In the genomic region with DNA sequence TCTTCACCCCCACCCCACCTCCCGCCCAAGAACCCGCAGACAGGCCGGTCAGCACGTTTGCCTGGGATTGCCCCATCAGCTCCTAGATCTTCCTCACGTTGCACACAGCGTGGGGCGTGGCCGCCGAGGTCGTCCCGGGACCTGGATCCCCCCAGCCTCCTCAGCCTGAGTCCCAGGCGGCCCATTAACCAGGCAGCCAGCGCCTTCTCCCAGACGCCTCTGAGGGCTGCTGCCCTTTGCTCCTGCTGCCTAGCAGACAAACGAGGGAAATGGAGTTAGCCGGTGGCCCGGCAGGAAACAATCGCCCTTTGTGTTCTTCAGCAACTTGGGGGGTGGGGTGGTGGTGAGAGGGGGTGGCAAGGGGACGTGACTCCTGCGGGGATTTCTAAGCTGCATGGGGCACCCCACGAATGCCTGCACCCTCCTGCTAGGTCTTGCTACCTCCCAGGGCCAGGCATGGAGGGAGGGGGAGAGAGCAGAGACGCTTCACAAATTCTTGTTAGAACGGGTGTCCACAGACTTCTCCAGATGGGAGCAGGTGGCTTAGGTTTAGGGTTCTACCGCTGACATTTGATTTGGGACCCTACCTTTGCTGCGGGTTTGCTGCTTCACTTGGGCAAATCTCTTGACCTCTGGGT, we compare ENCODE assay signal across 8 mouse cellular contexts. TPM values are rescaled to one million over a fixed set of nuclear protein-coding genes. Genes with fewer than 3 reads are reported as not detected.
A peak's percentile ranks its signal among the peaks of the same experiment; 100 is the strongest.
DNase-seq lines count a peak whose midpoint lies in the region; ATAC-seq and TF ChIP-seq lines count a peak whose summit lies in the region.

No protein-coding gene starts in this region.

- 0 out of 2 replicates have a peak, but pooled peaks have one; percentile 2 for ATAC-seq in lung, embryonic 14.5 days (ENCODE audit: insufficient read depth)
- ATAC-seq in forebrain, postnatal 0 days: no peak
- peak; percentile 41 for ATAC-seq in intestine, embryonic 15.5 days
- ATAC-seq in liver, embryonic 16.5 days (ENCODE audit: low read depth): no peak
- no peak for ATAC-seq in stomach, embryonic 14.5 days (ENCODE audit: insufficient number of reproducible peaks, insufficient read depth, low FRiP score, low read depth)

- 4% methylated on average over 25 of the region's 25 CpGs for WGBS in lung, embryonic 14.5 days
- 10% methylated on average over 25 of the region's 25 CpGs for WGBS in forebrain, postnatal 0 days
- WGBS in intestine, embryonic 15.5 days: 6% methylated on average over 25 of the region's 25 CpGs
- WGBS in liver, embryonic 16.5 days (ENCODE audit: insufficient replicate concordance): 15% methylated on average over 25 of the region's 25 CpGs
- 5% methylated on average over 25 of the region's 25 CpGs for WGBS in stomach, embryonic 14.5 days

- DNase-seq in lung, embryonic 14.5 days: peak; percentile 70
- DNase-seq in lung, postnatal 36 days: no peak
- DNase-seq in forebrain, postnatal 0 days: no peak
- no peak for DNase-seq in frontal cortex, adult 2 months (ENCODE audit: extremely low spot score in 1 of 2, low spot score in 1 of 2)
- DNase-seq in cerebellum, postnatal 10 days: no peak

- H3K4me2 ChIP-seq in lung, embryonic 14.5 days: peak overlapping the region; percentile 50
- H3K4me2 ChIP-seq in forebrain, postnatal 0 days (ENCODE audit: low read depth): peak overlapping the region; percentile 21; the same call in 1 of the 2 replicates
- H3K4me2 ChIP-seq in intestine, embryonic 15.5 days (replicated peaks): peak overlapping the region; percentile 54
- peak overlapping the region; percentile 21; the same call in 1 of the 2 replicates for H3K4me2 ChIP-seq in liver, embryonic 16.5 days (ENCODE audit: low read depth, low read length)
- peak overlapping the region; percentile 26 for H3K4me2 ChIP-seq in stomach, embryonic 14.5 days (replicated peaks; ENCODE audit: low read depth, low read length)

- no peaks in the 10 kb centered on the region for H3K9me3 ChIP-seq in lung, embryonic 14.5 days (ENCODE audit: low read depth, low read length)
- H3K9me3 ChIP-seq in forebrain, postnatal 0 days (ENCODE audit: low read length): no peaks in the 10 kb centered on the region
- no peaks in the 10 kb centered on the region for H3K9me3 ChIP-seq in intestine, embryonic 15.5 days
- H3K9me3 ChIP-seq in liver, embryonic 16.5 days (replicated peaks; ENCODE audit: control insufficient read depth, low read length): no peaks in the 10 kb centered on the region
- H3K9me3 ChIP-seq in stomach, embryonic 14.5 days (ENCODE audit: control insufficient read depth, low read depth, low read length): no peaks in the 10 kb centered on the region

- peaks cover 48% of the 10 kb centered on the region for H3K4me1 ChIP-seq in lung, embryonic 14.5 days (ENCODE audit: insufficient read depth)
- H3K4me1 ChIP-seq in forebrain, postnatal 0 days (ENCODE audit: insufficient read depth): peaks cover 11% of the 10 kb centered on the region; the same call in 1 of the 2 replicates
- H3K4me1 ChIP-seq in intestine, embryonic 15.5 days (replicated peaks): peaks cover 58% of the 10 kb centered on the region
- H3K4me1 ChIP-seq in liver, embryonic 16.5 days (ENCODE audit: control insufficient read depth, low read depth, low read length): peaks cover 40% of the 10 kb centered on the region
- H3K4me1 ChIP-seq in stomach, embryonic 14.5 days (ENCODE audit: control insufficient read depth, insufficient read depth, low read length): peaks cover 46% of the 10 kb centered on the region

- H3K36me3 ChIP-seq in lung, embryonic 14.5 days (ENCODE audit: insufficient read depth): no peaks in the 10 kb centered on the region
- no peaks in the 10 kb centered on the region for H3K36me3 ChIP-seq in forebrain, postnatal 0 days (ENCODE audit: insufficient read depth)
- H3K36me3 ChIP-seq in intestine, embryonic 15.5 days: no peaks in the 10 kb centered on the region
- no peaks in the 10 kb centered on the region for H3K36me3 ChIP-seq in liver, embryonic 16.5 days (ENCODE audit: control insufficient read depth, insufficient read depth)
- H3K36me3 ChIP-seq in stomach, embryonic 14.5 days (ENCODE audit: control insufficient read depth, insufficient read depth, low read length): no peaks in the 10 kb centered on the region

- no peak for TF ChIP-seq CTCF in lung, embryonic 14.5 days (IDR thresholded peaks at IDR 0.05; ENCODE audit: low read depth)
- no peak for TF ChIP-seq CTCF in forebrain, postnatal 0 days (IDR thresholded peaks at IDR 0.05; ENCODE audit: low read depth)

- peak overlapping the region; percentile 43 for H3K27ac ChIP-seq in lung, embryonic 14.5 days (ENCODE audit: low read depth)
- no peak overlapping the region for H3K27ac ChIP-seq in forebrain, postnatal 0 days (ENCODE audit: low read depth, low read length)
- H3K27ac ChIP-seq in intestine, embryonic 15.5 days: peak overlapping the region; percentile 41
- H3K27ac ChIP-seq in liver, embryonic 16.5 days (ENCODE audit: low read length): no peak overlapping the region
- H3K27ac ChIP-seq in stomach, embryonic 14.5 days (ENCODE audit: low read length): no peak overlapping the region; the same call in 1 of the 2 replicates

- H3K9ac ChIP-seq in lung, embryonic 14.5 days: peak overlapping the region; percentile 42
- peak overlapping the region; percentile 22; the same call in 1 of the 2 replicates for H3K9ac ChIP-seq in forebrain, postnatal 0 days
- 0 out of 2 replicates have a peak overlapping the region, but pooled peaks have one; percentile 20 for H3K9ac ChIP-seq in intestine, embryonic 15.5 days
- H3K9ac ChIP-seq in liver, embryonic 16.5 days (ENCODE audit: low read depth, low read length): peak overlapping the region; percentile 22; the same call in 1 of the 2 replicates
- no peak overlapping the region; the same call in 1 of the 2 replicates for H3K9ac ChIP-seq in stomach, embryonic 14.5 days (replicated peaks; ENCODE audit: low read depth, low read length)

- H3K27me3 ChIP-seq in lung, embryonic 14.5 days (ENCODE audit: insufficient read depth, low read length): no peaks in the 10 kb centered on the region
- H3K27me3 ChIP-seq in forebrain, postnatal 0 days (ENCODE audit: insufficient read depth, low read length): no peaks in the 10 kb centered on the region
- H3K27me3 ChIP-seq in intestine, embryonic 15.5 days (replicated peaks): no peaks in the 10 kb centered on the region
- peaks cover 25% of the 10 kb centered on the region for H3K27me3 ChIP-seq in liver, embryonic 16.5 days (ENCODE audit: control insufficient read depth, insufficient read depth, low read depth, low read length)
- no peaks in the 10 kb centered on the region for H3K27me3 ChIP-seq in stomach, embryonic 14.5 days (ENCODE audit: control insufficient read depth, insufficient read depth, low read length)

- no peak overlapping the region for H3K4me3 ChIP-seq in lung, embryonic 14.5 days (ENCODE audit: low read depth, low read length)
- H3K4me3 ChIP-seq in forebrain, postnatal 0 days (ENCODE audit: low read depth, low read length): no peak overlapping the region
- no peak overlapping the region; the same call in 1 of the 2 replicates for H3K4me3 ChIP-seq in intestine, embryonic 15.5 days (replicated peaks)
- peak overlapping the region; percentile 14; the same call in 1 of the 2 replicates for H3K4me3 ChIP-seq in liver, embryonic 16.5 days (ENCODE audit: low read depth, low read length)
- H3K4me3 ChIP-seq in stomach, embryonic 14.5 days (ENCODE audit: low read depth, low read length): no peak overlapping the region

RNA-seq across cellular contexts. Expression of a gene that starts 32.3 kb away (rescaled TPM):
- 26.7 and 28.1 TPM in 2 replicates for polyA plus RNA-seq in lung, embryonic 14.5 days (2014; fragmentation: Nextera tagmentation; extraction: Ambion mirVana)
- total RNA-seq in forebrain, postnatal 0 days (2014; rRNA removed): 35.2 and 41.1 TPM in 2 replicates
- polyA plus RNA-seq in forebrain, postnatal 0 days (2015; fragmentation: Nextera tagmentation; extraction: Ambion mirVana): 21.2 and 23.5 TPM in 2 replicates
- polyA plus RNA-seq in intestine, embryonic 15.5 days (2015; fragmentation: Nextera tagmentation; extraction: Ambion mirVana): 24.5 and 25.2 TPM in 2 replicates
- 14.8 and 15.5 TPM in 2 replicates for polyA plus RNA-seq in liver, embryonic 16.5 days (2015; fragmentation: Nextera tagmentation; extraction: Ambion mirVana)
- polyA plus RNA-seq in stomach, embryonic 14.5 days (2014; fragmentation: Nextera tagmentation; extraction: Ambion mirVana): 26.5 and 29.8 TPM in 2 replicates
- 49.0 and 50.3 TPM in 2 replicates for polyA plus RNA-seq in frontal cortex, adult 2 months (2012; rRNA removed)

RNA-seq across cellular contexts. Expression of a gene that starts 40.0 kb away (rescaled TPM):
- 3.0 and 3.5 TPM in 2 replicates for polyA plus RNA-seq in lung, embryonic 14.5 days (2014; fragmentation: Nextera tagmentation; extraction: Ambion mirVana)
- 40.0 and 40.7 TPM in 2 replicates for total RNA-seq in forebrain, postnatal 0 days (2014; rRNA removed)
- 52.9 and 57.8 TPM in 2 replicates for polyA plus RNA-seq in forebrain, postnatal 0 days (2015; fragmentation: Nextera tagmentation; extraction: Ambion mirVana)
- polyA plus RNA-seq in intestine, embryonic 15.5 days (2015; fragmentation: Nextera tagmentation; extraction: Ambion mirVana): 35.4 and 35.7 TPM in 2 replicates
- 5.0 and 6.8 TPM in 2 replicates for polyA plus RNA-seq in liver, embryonic 16.5 days (2015; fragmentation: Nextera tagmentation; extraction: Ambion mirVana)
- 2.5 and 3.0 TPM in 2 replicates for polyA plus RNA-seq in stomach, embryonic 14.5 days (2014; fragmentation: Nextera tagmentation; extraction: Ambion mirVana)
- polyA plus RNA-seq in frontal cortex, adult 2 months (2012; rRNA removed): 46.3 and 53.3 TPM in 2 replicates

Comparison
In these comparisons a context has a peak if more than half of its experiments do, and no peak if none do; other contexts are left out.
1. ATAC-seq: peak in lung, embryonic 14.5 days (single experiment) and intestine, embryonic 15.5 days (single experiment); none in forebrain, postnatal 0 days (single experiment), liver, embryonic 16.5 days (single experiment) and stomach, embryonic 14.5 days (single experiment).
2. H3K27ac ChIP-seq: peak in lung, embryonic 14.5 days (single experiment) and intestine, embryonic 15.5 days (single experiment); none in forebrain, postnatal 0 days (single experiment), liver, embryonic 16.5 days (single experiment) and stomach, embryonic 14.5 days (single experiment).
3. Peak in every context shown above with its lines, with median percentiles within 50 percentile points of each other: H3K4me2 ChIP-seq.